Mouse (Mus musculus) heart, embryonic 14.5 days (tissue): ENCODE results near the gene Zfp119b. TPM values are rescaled to one million over a fixed set of nuclear protein-coding genes. Genes with fewer than 3 reads are reported as not detected.
A peak's percentile ranks its signal among the peaks of the same experiment; 100 is the strongest.

Source experiments
- ATAC-seq: fragments of 200-750 bp; cut with Nextera tagmentation; 2 replicates; pipeline ENCODE4 v1.8.0; 2017; ENCODE audit warnings: low read depth, moderate TSS enrichment; ENCODE audit not compliant: insufficient number of reproducible peaks, insufficient read depth, low FRiP score
- H3K27ac ChIP-seq, 2 experiments: fragments of 200-500 bp in 1 of 2; fragments of 300-500 bp in 1 of 2; sonication (generic) in 1 of 2; replicated peaks in 1 of 2; 2 replicates each; pipeline ENCODE4 v1.5.1; 2012 to 2014; ENCODE audit warnings: low read depth in 2 of 2, low read length in 2 of 2, control low read depth in 1 of 2, mild to moderate bottlenecking in 1 of 2, mixed read lengths in 1 of 2; ENCODE audit not compliant: control insufficient read depth in 1 of 2, insufficient read depth in 1 of 2
- H3K27me3 ChIP-seq: fragments of 300-500 bp; sonication (generic); 2 replicates; pipeline ENCODE4 v1.6.1; 2014; ENCODE audit warnings: mild to moderate bottlenecking, low read length, control low read depth; ENCODE audit not compliant: control insufficient read depth, insufficient read depth
- H3K36me3 ChIP-seq: fragments of 300-500 bp; sonication (generic); 2 replicates; pipeline ENCODE4 v1.6.1; 2014; ENCODE audit warnings: mild to moderate bottlenecking, control low read depth, low read length, mixed read lengths; ENCODE audit not compliant: control insufficient read depth, insufficient read depth
- H3K4me1 ChIP-seq, 2 experiments: fragments of 200-500 bp in 1 of 2; fragments of 300-500 bp in 1 of 2; sonication (generic) in 1 of 2; 2 replicates each; pipeline ENCODE4 v1.6.1; 2012 to 2014; ENCODE audit warnings: low read length in 2 of 2, control low read depth in 1 of 2, mixed read lengths in 1 of 2; ENCODE audit not compliant: control insufficient read depth in 2 of 2, insufficient read depth in 2 of 2
- H3K4me2 ChIP-seq: fragments of 300-500 bp; sonication (generic); 2 replicates; pipeline ENCODE4 v1.6.1; 2014; ENCODE audit warnings: mild to moderate bottlenecking, low read length
- H3K4me3 ChIP-seq, 2 experiments: fragments of 200-500 bp in 1 of 2; fragments of 300-500 bp in 1 of 2; sonication (generic) in 1 of 2; 2 replicates each; pipeline ENCODE4 v1.5.1; 2012 to 2014; ENCODE audit warnings: low read length in 2 of 2, mild to moderate bottlenecking in 2 of 2, control low read depth in 1 of 2, low read depth in 1 of 2, moderate library complexity in 1 of 2; ENCODE audit not compliant: control insufficient read depth in 1 of 2, insufficient read depth in 1 of 2
- H3K9ac ChIP-seq: fragments of 300-500 bp; sonication (generic); 2 replicates; pipeline ENCODE4 v1.6.1; 2014; ENCODE audit warnings: mild to moderate bottlenecking, low read length
- H3K9me3 ChIP-seq: fragments of 300-500 bp; sonication (generic); 2 replicates; pipeline ENCODE4 v1.6.1; 2016; ENCODE audit warnings: low read length, control low read depth; ENCODE audit not compliant: control insufficient read depth
- WGBS: fragments of 180-500 bp; shearing (Covaris S2); extraction: QIAGEN DNeasy Blood & Tissue Kit; methylation state at CpG from one replicate; pipeline ENCODE4 v1.1.7; 2014; 5-methylcytosine and 5-hydroxymethylcytosine counted together
- polyA plus RNA-seq: library from polyadenylated mRNA; unstranded; fragments of >200 nt; fragmentation: Nextera tagmentation; extraction: Ambion mirVana; gene quantifications from 2 replicates; pipeline ENCODE4 v1.2.1, GENCODE M21; 2014

Gene Zfp119b
- polyA plus RNA-seq, 1 experiment from 2014 or later: 5.1 TPM

DNA sequence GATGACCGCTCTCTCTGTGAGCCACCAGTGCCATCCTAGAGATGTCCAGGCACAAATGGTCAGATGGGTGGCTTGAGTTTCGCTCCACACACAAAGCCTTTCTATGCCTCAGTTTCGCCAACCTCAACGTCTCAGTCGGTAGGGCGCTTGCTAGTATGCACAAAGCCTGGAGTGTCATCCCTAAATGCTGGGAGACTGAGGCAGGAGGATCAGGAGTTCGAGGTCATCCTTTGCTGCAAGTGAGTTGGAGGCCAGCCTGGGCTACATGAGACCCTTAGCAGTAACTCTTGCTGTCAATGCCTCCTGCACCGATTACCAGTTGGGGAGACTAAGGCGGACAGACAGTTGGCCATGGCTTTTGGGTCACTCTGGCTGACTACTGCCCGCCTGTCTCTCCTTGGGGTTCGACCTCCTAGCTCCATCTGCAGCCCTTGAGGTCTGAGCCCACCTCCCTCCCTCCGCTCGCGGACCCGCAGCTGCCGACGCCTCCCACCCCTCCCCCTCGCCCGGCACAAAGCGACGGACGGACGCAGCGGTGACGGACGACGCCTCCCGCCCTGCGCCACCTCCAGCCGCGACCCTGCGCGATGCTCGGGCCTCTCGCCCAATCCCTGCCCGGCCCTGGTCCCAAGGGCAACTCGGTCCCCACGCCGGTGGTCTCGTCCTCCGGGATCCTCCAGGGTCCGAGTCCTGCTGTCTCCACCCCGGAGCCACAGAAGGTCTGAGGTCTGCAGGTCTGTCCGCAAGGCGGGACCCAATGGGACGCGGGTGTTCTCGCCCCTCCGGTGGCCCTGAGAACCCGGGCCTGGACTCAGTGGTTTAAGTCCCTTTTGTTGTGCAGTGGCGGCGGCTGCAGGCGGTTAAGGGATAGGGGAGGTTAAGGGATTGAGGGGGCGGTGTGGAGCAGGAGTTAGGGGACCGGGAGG lies 20.9 kb upstream of the Zfp119b start, which contains the start of gene Shd:
Gene Shd (plus strand): TSS at position 502 of the 926 bp plus-strand sequence.
- peaks cover 21% of the 10 kb centered on the region for H3K36me3 ChIP-seq
- H3K4me3 ChIP-seq: peak within 1 kb of the TSS; percentile 56 to 57
- H3K9me3 ChIP-seq: no peaks in the 10 kb centered on the region
- ATAC-seq: no peak; the same call in 1 of the 2 replicates
- H3K27me3 ChIP-seq: peaks cover 13% of the 10 kb centered on the region
- peaks cover 12 to 32% of the 10 kb centered on the region in 2 experiments; a peak in 3 of 4 replicates for H3K4me1 ChIP-seq
- no peak within 1 kb of the TSS for H3K27ac ChIP-seq
- peak within 1 kb of the TSS; percentile 71 for H3K9ac ChIP-seq
- whole genome bisulfite sequencing: 7% methylated on average over 53 of the region's 55 CpGs
- H3K4me2 ChIP-seq: peak within 1 kb of the TSS; percentile 90

DNA sequence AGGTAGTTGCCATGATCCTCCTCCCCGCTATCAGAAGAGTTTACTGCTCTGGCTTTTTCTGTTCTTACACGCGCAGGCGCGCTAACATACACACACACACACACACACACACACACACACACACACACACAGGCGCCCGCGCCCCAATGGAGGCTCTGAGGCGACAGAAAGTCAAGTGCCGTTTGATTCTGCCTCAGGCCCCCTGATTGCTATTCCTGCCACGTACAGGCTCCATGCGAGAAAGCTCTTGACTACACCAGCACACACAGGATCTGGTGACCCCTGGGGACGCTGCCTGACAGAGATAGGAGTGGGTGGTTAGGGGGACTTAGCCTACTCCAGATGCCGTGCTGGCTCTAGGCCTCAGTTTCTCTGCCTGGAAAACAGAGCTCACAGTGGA lies 20.3 kb upstream of the Zfp119b start:
- H3K9me3 ChIP-seq: no peaks in the 10 kb centered on the region
- 42% methylated on average over 14 of the region's 14 CpGs for WGBS

DNA sequence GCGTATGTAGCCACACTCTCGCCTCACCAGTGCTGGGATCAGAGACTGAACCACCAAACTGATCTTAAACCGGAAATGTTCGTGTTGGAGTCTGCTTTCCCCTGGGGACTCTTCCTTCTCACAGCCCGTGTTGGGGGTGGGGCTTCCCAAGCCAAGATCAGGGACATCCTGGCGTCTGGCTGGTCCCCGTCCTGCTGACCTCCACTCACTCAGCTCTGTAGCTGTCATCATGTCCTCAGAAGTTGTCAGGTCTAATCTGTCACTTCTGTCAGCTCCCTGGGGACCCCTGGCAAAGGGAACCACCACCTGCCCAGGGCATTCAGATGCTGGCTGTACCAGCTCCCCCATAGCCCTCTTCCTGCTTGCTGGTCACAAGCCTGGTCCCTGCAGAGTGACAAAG lies 18.9 kb upstream of the Zfp119b start:
- no peak overlapping the region for H3K4me2 ChIP-seq
- H3K4me1 ChIP-seq: peaks cover 12 to 32% of the 10 kb centered on the region in 2 experiments; a peak in 3 of 4 replicates
- no peak overlapping the region for H3K27ac ChIP-seq
- ATAC-seq: no peak
- no peak overlapping the region for H3K4me3 ChIP-seq
- H3K9me3 ChIP-seq: no peaks in the 10 kb centered on the region
- H3K9ac ChIP-seq: no peak overlapping the region
- peaks cover 13% of the 10 kb centered on the region for H3K27me3 ChIP-seq
- peaks cover 34% of the 10 kb centered on the region for H3K36me3 ChIP-seq
- 24% methylated on average over 7 of the region's 7 CpGs for WGBS

More for the DNA sequence above, 20.3 kb upstream of the Zfp119b start:
- no peak overlapping the region for H3K27ac ChIP-seq
- H3K9ac ChIP-seq: no peak overlapping the region
- peaks cover 12 to 32% of the 10 kb centered on the region in 2 experiments; a peak in 3 of 4 replicates for H3K4me1 ChIP-seq
- H3K27me3 ChIP-seq: peaks cover 13% of the 10 kb centered on the region
- ATAC-seq: no peak
- H3K36me3 ChIP-seq: peaks cover 27% of the 10 kb centered on the region
- no peak overlapping the region for H3K4me3 ChIP-seq
- H3K4me2 ChIP-seq: peak overlapping the region; percentile 90; the same call in 1 of the 2 replicates

DNA sequence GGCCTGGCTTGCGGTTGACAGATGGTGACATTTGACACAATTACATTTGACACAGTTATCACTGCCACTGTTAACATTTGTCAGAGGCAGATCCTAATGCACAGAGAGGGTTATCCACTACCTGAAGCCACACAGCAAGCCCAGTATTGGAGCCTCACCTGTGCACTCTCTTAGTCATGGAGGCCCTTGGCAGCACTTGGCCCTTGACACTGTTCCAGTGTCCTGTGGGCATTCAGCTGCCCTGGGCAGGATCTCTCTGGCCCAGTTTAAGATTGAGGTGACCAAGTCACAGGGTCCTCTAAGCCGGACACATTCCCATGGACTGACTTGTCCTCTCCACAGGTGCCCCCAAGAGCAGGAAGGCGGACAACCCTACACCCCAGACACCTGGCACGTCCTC lies 17.9 kb upstream of the Zfp119b start:
- Histone ChIP-seq H3K4me3 (no peak overlapping the region), H3K9ac (no peak overlapping the region), H3K36me3 (peaks cover 41% of the 10 kb centered on the region), H3K4me1 (peaks cover 15 to 32% of the 10 kb centered on the region in 2 experiments; a peak in 3 of 4 replicates), H3K4me2 (no peak overlapping the region), H3K9me3 (no peaks in the 10 kb centered on the region), H3K27ac (no peak overlapping the region), H3K27me3 (peaks cover 13% of the 10 kb centered on the region)
- ATAC-seq: no peak
- 93% methylated on average over 4 of the region's 4 CpGs for WGBS

DNA sequence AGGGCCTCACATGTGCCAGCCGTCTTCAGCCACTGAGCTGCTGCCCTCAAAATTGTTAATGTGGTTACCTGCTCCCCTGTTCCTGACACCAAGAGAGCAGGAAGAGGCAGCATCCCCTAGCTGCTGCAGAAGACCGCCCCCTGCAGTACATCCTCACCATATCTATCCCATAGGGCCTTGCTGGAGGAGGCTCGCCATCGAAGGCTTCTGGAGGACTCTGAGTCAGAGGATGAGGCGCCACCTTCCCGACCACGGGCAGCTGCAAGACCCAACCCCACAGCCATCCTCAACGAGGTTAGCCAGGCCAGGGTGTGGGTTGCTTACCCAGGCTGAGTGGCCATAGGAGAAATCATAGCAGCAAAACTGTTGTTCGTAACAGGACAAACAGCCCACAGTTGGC lies 15.7 kb upstream of the Zfp119b start:
- peaks cover 57% of the 10 kb centered on the region for H3K36me3 ChIP-seq

DNA sequence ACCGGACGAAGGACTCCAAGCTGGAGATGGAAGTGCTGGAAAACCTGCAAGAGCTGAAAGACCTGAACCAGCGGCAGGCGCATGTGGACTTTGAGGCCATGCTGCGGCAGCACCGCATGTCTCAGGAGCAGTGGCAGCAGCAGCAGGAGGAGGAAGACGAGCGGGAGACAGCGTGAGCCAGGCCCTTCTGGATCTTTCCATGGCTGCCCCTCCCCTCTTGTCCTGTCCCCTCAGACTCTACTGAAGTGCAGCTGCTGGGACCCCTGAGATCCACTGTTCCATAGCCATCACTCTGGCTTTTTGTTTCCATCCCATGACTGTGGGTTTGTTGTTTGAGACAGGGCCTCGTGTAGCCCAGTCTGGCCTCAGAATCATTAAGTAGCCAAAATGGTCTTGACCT lies 15.2 kb upstream of the Zfp119b start:
- Histone ChIP-seq H3K27ac (no peak overlapping the region), H3K27me3 (no peaks in the 10 kb centered on the region), H3K9me3 (no peaks in the 10 kb centered on the region), H3K4me2 (no peak overlapping the region), H3K4me3 (no peak overlapping the region), H3K9ac (no peak overlapping the region), H3K36me3 (peaks cover 57% of the 10 kb centered on the region), H3K4me1 (peaks cover 12 to 24% of the 10 kb centered on the region in 2 experiments)
- ATAC-seq: no peak
- 88% methylated on average over 9 of the region's 10 CpGs for WGBS

More for the DNA sequence above, 15.7 kb upstream of the Zfp119b start:
- no peak overlapping the region for H3K27ac ChIP-seq
- no peak overlapping the region for H3K4me2 ChIP-seq
- H3K9ac ChIP-seq: no peak overlapping the region
- peaks cover 12 to 24% of the 10 kb centered on the region in 2 experiments; a peak in 3 of 4 replicates for H3K4me1 ChIP-seq
- no peaks in the 10 kb centered on the region for H3K27me3 ChIP-seq
- WGBS: 83% methylated on average over 9 of the region's 9 CpGs
- H3K4me3 ChIP-seq: no peak overlapping the region
- no peak for ATAC-seq
- H3K9me3 ChIP-seq: no peaks in the 10 kb centered on the region

DNA sequence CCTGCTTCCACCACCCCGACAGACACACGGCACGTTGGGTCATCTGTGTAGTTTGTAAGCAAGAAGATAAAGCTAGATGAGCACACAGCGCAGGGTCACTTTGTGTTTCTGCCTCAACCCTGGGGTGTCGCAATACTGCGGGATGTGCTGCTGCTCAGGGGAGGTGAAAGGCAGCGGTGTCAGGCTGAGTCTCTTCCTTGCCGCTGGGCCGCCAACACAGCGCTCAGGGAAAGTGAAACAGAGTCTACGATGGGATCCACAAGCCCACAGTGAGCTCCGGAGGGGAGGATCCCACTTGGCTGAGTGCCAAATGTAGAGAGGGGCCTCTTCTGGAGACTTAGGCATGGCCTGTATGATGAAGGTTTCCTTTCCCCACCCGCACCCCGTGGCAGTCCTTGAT lies 13.9 kb upstream of the Zfp119b start:
- WGBS: 62% methylated on average over 14 of the region's 14 CpGs
- no peak overlapping the region for H3K4me3 ChIP-seq
- no peaks in the 10 kb centered on the region for H3K27me3 ChIP-seq
- no peak overlapping the region for H3K4me2 ChIP-seq
- ATAC-seq: no peak
- no peaks in the 10 kb centered on the region for H3K9me3 ChIP-seq
- no peak overlapping the region for H3K9ac ChIP-seq
- no peak overlapping the region for H3K27ac ChIP-seq
- H3K36me3 ChIP-seq: peaks cover 57% of the 10 kb centered on the region
- peaks cover 12 to 15% of the 10 kb centered on the region in 2 experiments for H3K4me1 ChIP-seq
